Mouse (Mus musculus) spleen, embryonic (tissue): ENCODE data around the gene Gm4553.
"Not testable (repeated sequence)": the region's sequence is repeated elsewhere in the genome, so short reads cannot be mapped to it uniquely, and the experiment has no call there.

Experiments used
- CTCF ChIA-PET: fragments of 350-600 bp; sonication (Branson Sonifier 250); formaldehyde crosslinking; loops from one replicate; lab custom pipeline; 2022; lab: Charles Lee

Gene Gm4553

DNA sequence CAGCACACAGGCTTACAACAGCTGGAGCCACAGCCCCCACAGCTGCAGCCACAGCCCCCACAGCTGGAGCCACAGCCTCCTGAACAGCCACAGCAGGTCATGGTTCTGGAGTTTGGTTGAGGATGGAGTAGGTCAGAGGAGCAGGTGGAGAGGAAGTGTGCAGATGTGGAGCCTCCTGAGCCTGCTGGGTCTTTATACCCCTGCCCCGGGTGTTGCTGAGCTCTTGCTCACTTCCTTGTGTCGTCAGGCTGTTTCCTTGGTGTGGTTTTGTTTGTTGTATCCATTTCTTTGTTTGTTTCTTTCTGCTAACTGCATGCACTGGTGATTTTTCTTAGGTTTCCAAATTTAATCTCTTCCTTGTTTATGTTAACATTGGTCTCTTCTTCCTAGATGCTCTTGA, 29.6 kb downstream of the Gm4553 start, which contains the start of gene Gm39115:
Gene Gm39115 (minus strand): TSS at position 101 of the 400 bp plus-strand sequence.
- CTCF ChIA-PET = not testable (repeated sequence)

DNA sequence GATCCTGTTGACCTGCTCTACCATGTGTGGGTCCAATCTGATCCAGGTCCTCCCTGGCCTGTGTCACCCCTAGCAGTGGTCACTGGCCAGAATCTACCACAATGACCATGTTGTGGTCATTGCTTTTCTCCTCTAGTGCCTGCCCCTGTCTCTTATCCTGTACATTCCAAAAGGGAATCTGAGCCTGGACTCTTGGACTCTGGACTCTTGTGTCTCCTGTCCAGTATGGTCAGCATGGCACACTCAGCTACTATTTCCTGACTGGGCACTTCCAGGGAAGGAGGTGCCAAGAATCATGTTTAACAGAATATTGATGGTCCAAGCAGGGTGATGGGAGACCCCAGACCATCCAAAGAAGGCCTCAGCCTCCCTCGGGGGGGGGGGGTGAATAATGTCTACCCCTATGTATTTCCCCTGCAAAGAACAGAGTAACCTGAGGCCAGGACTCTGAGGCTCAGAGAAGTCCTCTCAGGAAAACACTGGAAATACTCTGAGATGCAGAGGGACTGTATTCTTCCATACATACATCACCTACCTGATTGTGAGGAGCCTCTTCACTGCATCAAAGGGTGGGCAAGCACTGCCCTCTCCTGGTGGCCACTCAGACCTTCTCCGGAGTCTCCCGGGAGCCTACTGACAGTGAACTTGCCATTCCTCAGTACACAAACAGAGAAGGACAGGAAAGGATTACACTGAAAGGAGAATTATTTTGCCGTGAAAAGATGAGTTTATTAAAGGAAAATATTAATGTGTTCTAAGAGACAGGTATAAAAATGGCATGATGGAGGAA, 31.1 kb downstream of the Gm4553 start:
- CTCF ChIA-PET = no interaction called here

DNA sequence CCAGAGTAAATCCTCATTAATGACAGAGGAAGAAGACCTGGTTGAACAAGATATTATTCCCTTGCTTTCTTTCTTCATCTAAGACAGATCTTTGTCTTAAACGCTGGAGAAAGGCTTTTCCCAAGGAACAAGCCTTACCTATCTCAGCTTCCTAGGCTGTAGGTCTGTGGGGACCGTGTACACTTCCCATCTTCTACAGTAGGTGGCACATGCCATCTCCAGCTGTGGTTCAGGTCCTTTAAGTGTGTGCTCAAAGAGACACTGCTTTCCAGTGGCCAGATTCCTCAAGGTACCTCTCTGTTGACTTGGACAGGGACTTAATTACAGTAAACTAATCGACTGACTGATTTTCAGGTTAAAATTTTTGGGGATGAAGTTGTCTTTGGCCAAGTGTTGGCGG, 36.7 kb downstream of the Gm4553 start:
- CTCF ChIA-PET = no interaction called here

DNA sequence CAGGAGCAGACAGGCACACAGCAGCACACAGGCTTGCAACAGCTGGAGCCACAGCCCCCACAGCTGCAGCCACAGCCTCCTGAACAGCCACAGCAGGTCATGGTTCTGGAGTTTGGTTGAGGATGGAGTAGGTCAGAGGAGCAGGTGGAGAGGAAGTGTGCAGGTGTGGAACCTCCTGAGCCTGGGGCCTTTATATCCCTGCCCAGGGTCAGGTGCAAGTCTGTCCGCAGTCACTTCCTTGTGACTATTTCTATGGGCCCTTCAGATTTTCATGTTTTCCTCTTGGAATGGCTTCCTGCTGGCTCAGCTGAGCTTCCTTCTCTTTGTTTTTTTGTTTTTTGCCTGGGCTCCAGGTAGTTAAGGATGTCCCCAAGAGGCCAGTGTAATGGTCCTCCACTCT, 44.9 kb downstream of the Gm4553 start, which contains the start of gene Gm45618:
Gene Gm45618 (minus strand): TSS at position 101 of the 400 bp plus-strand sequence.
- CTCF ChIA-PET = not testable (repeated sequence)

DNA sequence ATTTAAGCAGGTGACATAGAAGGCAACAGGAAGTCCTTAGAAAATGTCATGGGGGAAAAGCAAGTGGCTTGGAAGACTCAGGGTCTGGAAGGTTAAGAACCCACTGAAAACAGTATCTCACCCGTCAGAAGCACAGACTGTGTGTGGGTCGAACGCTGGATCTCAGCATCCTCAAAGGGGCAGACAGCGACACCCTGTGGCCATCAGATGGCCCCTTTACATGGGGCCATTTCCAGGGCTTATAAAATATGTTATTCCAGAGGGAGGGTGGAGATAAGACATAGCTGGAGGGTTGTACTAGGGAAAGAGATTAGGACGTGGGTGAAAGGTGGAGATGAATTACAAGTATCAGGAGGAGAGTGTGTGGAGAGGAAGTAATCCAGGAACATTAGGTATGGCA, 45.9 kb downstream of the Gm4553 start:
- CTCF ChIA-PET = no interaction called here
